Mouse (Mus musculus) liver, embryonic 15.5 days (tissue): ENCODE measurements around the gene Ncoa3. TPM values are rescaled to one million over a fixed set of nuclear protein-coding genes. Genes with fewer than 3 reads are reported as not detected.

ENCODE experiments used
- ATAC-seq: fragments of 200-750 bp; cut with Nextera tagmentation; 2 replicates; pipeline ENCODE4 v1.8.0; 2017; ENCODE audit warnings: moderate number of reproducible peaks, mild to moderate bottlenecking, moderate library complexity; ENCODE audit not compliant: insufficient read depth
- H3K27ac ChIP-seq: fragments of 300-500 bp; sonication (generic); replicated peaks from 2 replicates; pipeline ENCODE4 v1.5.1; 2015; ENCODE audit warnings: mild to moderate bottlenecking, inconsistent platforms
- H3K27me3 ChIP-seq: fragments of 300-500 bp; sonication (generic); 2 replicates; pipeline ENCODE4 v1.6.1; 2015; ENCODE audit warnings: mild to moderate bottlenecking, inconsistent platforms
- H3K36me3 ChIP-seq: fragments of 300-500 bp; sonication (generic); replicated peaks from 2 replicates; pipeline ENCODE4 v1.6.1; 2015; ENCODE audit warnings: moderate library complexity, mild to moderate bottlenecking, inconsistent platforms
- H3K4me1 ChIP-seq: fragments of 300-500 bp; sonication (generic); replicated peaks from 2 replicates; pipeline ENCODE4 v1.6.1; 2015; ENCODE audit warnings: inconsistent platforms
- H3K4me2 ChIP-seq: fragments of 300-500 bp; sonication (generic); 2 replicates; pipeline ENCODE4 v1.6.1; 2015; ENCODE audit warnings: moderate library complexity, mild to moderate bottlenecking, inconsistent platforms
- H3K4me3 ChIP-seq: fragments of 300-500 bp; sonication (generic); replicated peaks from 2 replicates; pipeline ENCODE4 v1.5.1; 2015; ENCODE audit warnings: mild to moderate bottlenecking, inconsistent platforms
- H3K9ac ChIP-seq: fragments of 300-500 bp; sonication (generic); 2 replicates; pipeline ENCODE4 v1.6.1; 2015; ENCODE audit warnings: moderate library complexity, mild to moderate bottlenecking, inconsistent platforms
- H3K9me3 ChIP-seq: fragments of 300-500 bp; sonication (generic); replicated peaks from 2 replicates; pipeline ENCODE4 v1.6.1; 2016; ENCODE audit warnings: inconsistent platforms
- WGBS: fragments of 180-500 bp; shearing (Covaris S2); methylation state at CpG from one replicate; pipeline ENCODE4 v1.1.7; 2015; ENCODE audit warnings: mixed read lengths; ENCODE audit not compliant: insufficient replicate concordance; 5-methylcytosine and 5-hydroxymethylcytosine counted together
- polyA plus RNA-seq: library from polyadenylated mRNA; unstranded; fragments of >200 nt; fragmentation: Nextera tagmentation; extraction: Ambion mirVana; gene quantifications from 2 replicates; pipeline ENCODE4 v1.2.1, GENCODE M21; 2015

The Ncoa3 gene
- polyA plus RNA-seq, 1 experiment from 2014 or later, result 3.5 TPM

- peak overlapping the region; percentile 72 for H3K9ac ChIP-seq
- peak overlapping the region; percentile 97 for H3K4me2 ChIP-seq
- under 1% methylated on average over 35 of the region's 35 CpGs for WGBS
- H3K4me1 ChIP-seq, result peaks cover 22% of the 10 kb centered on the region
- peak overlapping the region; percentile 77 for H3K4me3 ChIP-seq
- peaks cover 23% of the 10 kb centered on the region for H3K27me3 ChIP-seq
- no peaks in the 10 kb centered on the region; the same call in 1 of the 2 replicates for H3K9me3 ChIP-seq
- peak; percentile 10; the same call in 1 of the 2 replicates for ATAC-seq
- no peaks in the 10 kb centered on the region for H3K36me3 ChIP-seq
- H3K27ac ChIP-seq, result peak overlapping the region; percentile 69; the same call in 1 of the 2 replicates
These were observed 901 bp downstream of the Ncoa3 start for GRCm38 (mm10) chr2:165993173-165993900.

GRCm38 (mm10) chr2:165994341-165994740 is 1.9 kb downstream of the Ncoa3 start:
- H3K4me2 ChIP-seq, result no peak overlapping the region
- H3K9ac ChIP-seq, result no peak overlapping the region
- no peaks in the 10 kb centered on the region; the same call in 1 of the 2 replicates for H3K9me3 ChIP-seq
- no peaks in the 10 kb centered on the region for H3K36me3 ChIP-seq
- ATAC-seq, result no peak
- no peak overlapping the region for H3K27ac ChIP-seq
- WGBS, result 86% methylated on average over 4 of the region's 4 CpGs
- peaks cover 27% of the 10 kb centered on the region for H3K4me1 ChIP-seq
- no peak overlapping the region; the same call in 1 of the 2 replicates for H3K4me3 ChIP-seq
- peaks cover 23% of the 10 kb centered on the region for H3K27me3 ChIP-seq

- no peak overlapping the region for H3K27ac ChIP-seq
- H3K36me3 ChIP-seq, result no peaks in the 10 kb centered on the region
- 78% methylated on average over 8 of the region's 8 CpGs for WGBS
- no peak overlapping the region for H3K4me3 ChIP-seq
- no peak for ATAC-seq
- H3K4me2 ChIP-seq, result no peak overlapping the region
- H3K4me1 ChIP-seq, result peaks cover 32% of the 10 kb centered on the region
- H3K9me3 ChIP-seq, result no peaks in the 10 kb centered on the region; the same call in 1 of the 2 replicates
- H3K27me3 ChIP-seq, result peaks cover 27% of the 10 kb centered on the region
- no peak overlapping the region for H3K9ac ChIP-seq
These were observed 3.3 kb downstream of the Ncoa3 start for GRCm38 (mm10) chr2:165995711-165996110.

- no peak overlapping the region for H3K27ac ChIP-seq
- ATAC-seq, result no peak
- peaks cover 27% of the 10 kb centered on the region for H3K27me3 ChIP-seq
- no peak overlapping the region for H3K4me2 ChIP-seq
- no peak overlapping the region for H3K9ac ChIP-seq
- no peaks in the 10 kb centered on the region for H3K36me3 ChIP-seq
- WGBS, result 65% methylated on average over 4 of the region's 4 CpGs
- no peak overlapping the region for H3K4me3 ChIP-seq
- no peaks in the 10 kb centered on the region; the same call in 1 of the 2 replicates for H3K9me3 ChIP-seq
- peaks cover 32% of the 10 kb centered on the region for H3K4me1 ChIP-seq
These were observed 3.7 kb downstream of the Ncoa3 start for GRCm38 (mm10) chr2:165996130-165996529.

- 61% methylated on average over 8 of the region's 8 CpGs for WGBS
- Histone ChIP-seq H3K9me3 (no peaks in the 10 kb centered on the region; the same call in 1 of the 2 replicates), H3K27me3 (peaks cover 26% of the 10 kb centered on the region), H3K4me2 (no peak overlapping the region), H3K4me1 (peaks cover 33% of the 10 kb centered on the region), H3K4me3 (no peak overlapping the region), H3K27ac (no peak overlapping the region), H3K9ac (no peak overlapping the region), H3K36me3 (no peaks in the 10 kb centered on the region)
- no peak for ATAC-seq
These were observed 5.0 kb downstream of the Ncoa3 start for GRCm38 (mm10) chr2:165997256-165997967.

- Histone ChIP-seq H3K27ac (no peak overlapping the region), H3K4me2 (no peak overlapping the region), H3K9me3 (no peaks in the 10 kb centered on the region; the same call in 1 of the 2 replicates), H3K4me3 (no peak overlapping the region), H3K9ac (no peak overlapping the region), H3K4me1 (peaks cover 20% of the 10 kb centered on the region), H3K27me3 (peaks cover 11% of the 10 kb centered on the region), H3K36me3 (no peaks in the 10 kb centered on the region)
- no peak for ATAC-seq
- 42% methylated on average over 4 of the region's 4 CpGs for WGBS
These were observed 6.5 kb downstream of the Ncoa3 start for GRCm38 (mm10) chr2:165998969-165999368.

- H3K9ac ChIP-seq, result no peak overlapping the region
- 0 out of 2 replicates have a peak, but pooled peaks cover 4% of the 10 kb centered on the region for H3K27me3 ChIP-seq
- 36% methylated on average over 5 of the region's 5 CpGs for WGBS
- H3K4me1 ChIP-seq, result peaks cover 20% of the 10 kb centered on the region
- no peak overlapping the region for H3K4me2 ChIP-seq
- no peaks in the 10 kb centered on the region for H3K9me3 ChIP-seq
- no peak overlapping the region for H3K4me3 ChIP-seq
- no peak overlapping the region for H3K27ac ChIP-seq
- H3K36me3 ChIP-seq, result no peaks in the 10 kb centered on the region
- ATAC-seq, result no peak
These were observed 7.4 kb downstream of the Ncoa3 start for GRCm38 (mm10) chr2:165999790-166000189.

- Histone ChIP-seq H3K4me3 (no peak overlapping the region), H3K4me1 (peaks cover 20% of the 10 kb centered on the region), H3K36me3 (no peaks in the 10 kb centered on the region), H3K27ac (no peak overlapping the region), H3K27me3 (0 out of 2 replicates have a peak, but pooled peaks cover 4% of the 10 kb centered on the region), H3K9me3 (no peaks in the 10 kb centered on the region), H3K9ac (no peak overlapping the region), H3K4me2 (no peak overlapping the region)
- 38% methylated on average over 5 of the region's 5 CpGs for WGBS
- no peak for ATAC-seq
These were observed 7.8 kb downstream of the Ncoa3 start for GRCm38 (mm10) chr2:166000242-166000641.

GRCm38 (mm10) chr2:166000769-166001168 is 8.3 kb downstream of the Ncoa3 start:
- Histone ChIP-seq H3K9ac (no peak overlapping the region), H3K4me2 (no peak overlapping the region), H3K4me1 (peaks cover 20% of the 10 kb centered on the region), H3K9me3 (no peaks in the 10 kb centered on the region), H3K27me3 (0 out of 2 replicates have a peak, but pooled peaks cover 4% of the 10 kb centered on the region), H3K36me3 (no peaks in the 10 kb centered on the region), H3K4me3 (no peak overlapping the region), H3K27ac (no peak overlapping the region)
- WGBS, result 25% methylated on average over 5 of the region's 5 CpGs
- no peak for ATAC-seq

GRCm38 (mm10) chr2:166001362-166001761 is 8.9 kb downstream of the Ncoa3 start:
- Histone ChIP-seq H3K27ac (no peak overlapping the region), H3K9ac (no peak overlapping the region), H3K36me3 (no peaks in the 10 kb centered on the region), H3K9me3 (no peaks in the 10 kb centered on the region), H3K4me1 (peaks cover 20% of the 10 kb centered on the region), H3K4me3 (no peak overlapping the region), H3K4me2 (no peak overlapping the region), H3K27me3 (0 out of 2 replicates have a peak, but pooled peaks cover 4% of the 10 kb centered on the region)
- 47% methylated on average over 2 of the region's 2 CpGs for WGBS
- ATAC-seq, result no peak

GRCm38 (mm10) chr2:166001768-166002167 is 9.3 kb downstream of the Ncoa3 start:
- H3K27ac ChIP-seq, result no peak overlapping the region
- H3K36me3 ChIP-seq, result no peaks in the 10 kb centered on the region
- H3K4me3 ChIP-seq, result no peak overlapping the region
- no peaks in the 10 kb centered on the region for H3K9me3 ChIP-seq
- no peak overlapping the region for H3K9ac ChIP-seq
- 38% methylated on average over 2 of the region's 2 CpGs for WGBS
- no peak overlapping the region for H3K4me2 ChIP-seq
- peaks cover 20% of the 10 kb centered on the region for H3K4me1 ChIP-seq
- 0 out of 2 replicates have a peak, but pooled peaks cover 4% of the 10 kb centered on the region for H3K27me3 ChIP-seq
- ATAC-seq, result no peak
